Mouse (Mus musculus): Measurements from ENCODE around the gene Tenm2. TPM values are rescaled to one million over a fixed set of nuclear protein-coding genes. Genes with fewer than 3 reads are reported as not detected.

Gene Tenm2
- polyA plus RNA-seq, 1 experiment: not detected

GRCm38 (mm10) chr11:36161765-36162321 lies 1073.9 kb downstream of the Tenm2 start:
- no peak overlapping the region for H3K27ac ChIP-seq (ENCODE audit: insufficient read depth, low read depth, low read length)
- no peak overlapping the region for H3K4me3 ChIP-seq (ENCODE audit: insufficient read depth, low read length)
- TF ChIP-seq POLR2A (IDR thresholded peaks at IDR 0.05; ENCODE audit: borderline replicate concordance, low read depth, low read length): no peak
- TF ChIP-seq CTCF (IDR thresholded peaks at IDR 0.05; ENCODE audit: low read depth, low read length): no peak
- no peaks in the 10 kb centered on the region for H3K4me1 ChIP-seq (ENCODE audit: control insufficient read depth, insufficient read depth, low read length)

- TF ChIP-seq CTCF (IDR thresholded peaks at IDR 0.05; ENCODE audit: low read depth, low read length) (no peak), POLR2A (IDR thresholded peaks at IDR 0.05; ENCODE audit: borderline replicate concordance, low read depth, low read length) (no peak)
Measured at GRCm38 (mm10) chr11:36153450-36153849, 1082.3 kb downstream of the Tenm2 start.

DNA sequence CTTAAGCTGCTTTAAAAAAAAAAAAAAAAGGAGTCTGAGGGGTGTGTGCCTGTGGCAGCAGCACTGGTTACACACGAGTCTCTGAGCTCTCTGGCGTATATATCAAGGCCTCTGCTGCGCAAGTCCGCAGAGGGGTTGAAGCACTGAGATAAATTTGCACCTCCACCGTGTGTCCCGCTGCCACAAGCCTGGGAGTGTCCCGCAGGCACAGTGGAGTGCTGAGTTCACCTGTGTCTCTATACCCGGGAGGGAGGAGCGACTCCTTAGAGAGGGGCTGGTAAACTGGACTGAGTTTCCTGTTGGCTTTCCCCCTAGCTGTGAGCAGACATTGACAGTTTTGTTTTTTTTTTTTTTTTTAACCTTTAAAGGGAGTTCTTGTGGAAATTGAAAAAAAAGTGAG lies 1082.8 kb downstream of the Tenm2 start:
- Histone ChIP-seq H3K27ac (ENCODE audit: insufficient read depth, low read depth, low read length) (no peak overlapping the region), H3K4me3 (ENCODE audit: insufficient read depth, low read length) (no peak overlapping the region), H3K4me1 (ENCODE audit: control insufficient read depth, insufficient read depth, low read length) (no peaks in the 10 kb centered on the region)
- TF ChIP-seq POLR2A (IDR thresholded peaks at IDR 0.05; ENCODE audit: borderline replicate concordance, low read depth, low read length) (no peak), CTCF (IDR thresholded peaks at IDR 0.05; ENCODE audit: low read depth, low read length) (no peak)

More at GRCm38 (mm10) chr11:36153450-36153849, 1082.3 kb downstream of the Tenm2 start:
- no peak overlapping the region for H3K4me3 ChIP-seq (ENCODE audit: insufficient read depth, low read length)
- H3K27ac ChIP-seq (ENCODE audit: insufficient read depth, low read depth, low read length): no peak overlapping the region
- no peaks in the 10 kb centered on the region for H3K4me1 ChIP-seq (ENCODE audit: control insufficient read depth, insufficient read depth, low read length)

DNA sequence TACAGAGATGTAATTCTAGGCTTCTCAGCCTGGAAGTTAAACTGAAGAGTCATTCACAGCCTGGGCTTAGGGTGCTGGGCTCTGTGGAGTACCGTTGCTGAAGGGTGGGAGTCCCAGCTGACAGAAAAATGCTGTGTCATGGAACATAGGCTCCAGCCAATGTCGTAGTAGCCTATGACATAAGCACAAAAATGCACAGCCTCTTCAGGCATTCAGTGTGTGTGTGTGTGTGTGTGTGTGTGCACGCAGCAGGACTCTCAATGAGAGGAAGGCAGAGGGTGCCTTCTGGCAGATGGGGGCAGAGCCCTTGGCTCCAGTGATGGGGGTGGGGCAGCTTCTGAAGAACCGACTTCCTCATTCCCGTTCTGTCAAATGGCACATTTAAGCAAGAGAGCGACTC lies 1083.5 kb downstream of the Tenm2 start:
- H3K27ac ChIP-seq (ENCODE audit: insufficient read depth, low read depth, low read length): no peak overlapping the region
- no peaks in the 10 kb centered on the region for H3K4me1 ChIP-seq (ENCODE audit: control insufficient read depth, insufficient read depth, low read length)
- H3K4me3 ChIP-seq (ENCODE audit: insufficient read depth, low read length): no peak overlapping the region
- no peak for TF ChIP-seq POLR2A (IDR thresholded peaks at IDR 0.05; ENCODE audit: borderline replicate concordance, low read depth, low read length)
- no peak for TF ChIP-seq CTCF (IDR thresholded peaks at IDR 0.05; ENCODE audit: low read depth, low read length)

- Histone ChIP-seq H3K27ac (ENCODE audit: insufficient read depth, low read depth, low read length) (no peak overlapping the region), H3K4me1 (ENCODE audit: control insufficient read depth, insufficient read depth, low read length) (no peaks in the 10 kb centered on the region), H3K4me3 (ENCODE audit: insufficient read depth, low read length) (no peak overlapping the region)
- TF ChIP-seq POLR2A (IDR thresholded peaks at IDR 0.05; ENCODE audit: borderline replicate concordance, low read depth, low read length) (no peak), CTCF (IDR thresholded peaks at IDR 0.05; ENCODE audit: low read depth, low read length) (no peak)
Measured at GRCm38 (mm10) chr11:36149092-36149491, 1086.7 kb downstream of the Tenm2 start.

DNA sequence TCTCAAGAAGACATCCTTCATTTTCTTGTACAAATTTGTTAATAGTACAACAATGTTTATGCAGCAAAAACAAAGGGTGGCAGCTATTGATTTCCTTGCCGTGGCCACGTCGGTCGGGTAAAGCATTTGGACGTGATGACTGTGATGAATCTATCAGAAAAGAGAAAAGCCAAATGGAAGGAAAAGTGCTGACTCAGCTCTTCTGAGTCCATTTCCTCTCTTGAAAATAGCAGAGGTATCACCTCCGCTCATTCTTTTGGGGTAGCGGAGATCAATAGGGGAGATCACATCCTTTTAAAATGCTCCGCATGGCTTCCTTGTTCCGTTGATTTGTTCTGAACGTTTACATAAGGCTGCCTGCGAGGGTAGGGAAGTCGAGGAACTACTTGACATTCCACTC lies 1090.7 kb downstream of the Tenm2 start:
- no peak overlapping the region for H3K27ac ChIP-seq (ENCODE audit: insufficient read depth, low read depth, low read length)
- no peak overlapping the region for H3K4me3 ChIP-seq (ENCODE audit: insufficient read depth, low read length)
- H3K4me1 ChIP-seq (ENCODE audit: control insufficient read depth, insufficient read depth, low read length): no peaks in the 10 kb centered on the region
- no peak for TF ChIP-seq CTCF (IDR thresholded peaks at IDR 0.05; ENCODE audit: low read depth, low read length)
- no peak for TF ChIP-seq POLR2A (IDR thresholded peaks at IDR 0.05; ENCODE audit: borderline replicate concordance, low read depth, low read length)

- TF ChIP-seq POLR2A (IDR thresholded peaks at IDR 0.05; ENCODE audit: borderline replicate concordance, low read depth, low read length) (no peak), CTCF (IDR thresholded peaks at IDR 0.05; ENCODE audit: low read depth, low read length) (no peak)
- H3K4me3 ChIP-seq (ENCODE audit: insufficient read depth, low read length): no peak overlapping the region
- no peaks in the 10 kb centered on the region for H3K4me1 ChIP-seq (ENCODE audit: control insufficient read depth, insufficient read depth, low read length)
- H3K27ac ChIP-seq (ENCODE audit: insufficient read depth, low read depth, low read length): no peak overlapping the region
Measured at GRCm38 (mm10) chr11:36140411-36140810, 1095.4 kb downstream of the Tenm2 start.

- H3K4me1 ChIP-seq (ENCODE audit: control insufficient read depth, insufficient read depth, low read length): no peaks in the 10 kb centered on the region
- no peak overlapping the region for H3K4me3 ChIP-seq (ENCODE audit: insufficient read depth, low read length)
- no peak overlapping the region for H3K27ac ChIP-seq (ENCODE audit: insufficient read depth, low read depth, low read length)
- TF ChIP-seq CTCF (IDR thresholded peaks at IDR 0.05; ENCODE audit: low read depth, low read length) (no peak), POLR2A (IDR thresholded peaks at IDR 0.05; ENCODE audit: borderline replicate concordance, low read depth, low read length) (no peak)
Measured at GRCm38 (mm10) chr11:36139521-36139920, 1096.2 kb downstream of the Tenm2 start.

GRCm38 (mm10) chr11:36137840-36138239 lies 1097.9 kb downstream of the Tenm2 start:
- H3K4me3 ChIP-seq (ENCODE audit: insufficient read depth, low read length): no peak overlapping the region
- H3K4me1 ChIP-seq (ENCODE audit: control insufficient read depth, insufficient read depth, low read length): no peaks in the 10 kb centered on the region
- no peak overlapping the region for H3K27ac ChIP-seq (ENCODE audit: insufficient read depth, low read depth, low read length)
- TF ChIP-seq CTCF (IDR thresholded peaks at IDR 0.05; ENCODE audit: low read depth, low read length) (no peak), POLR2A (IDR thresholded peaks at IDR 0.05; ENCODE audit: borderline replicate concordance, low read depth, low read length) (no peak)

- Histone ChIP-seq H3K4me1 (ENCODE audit: control insufficient read depth, insufficient read depth, low read length) (no peaks in the 10 kb centered on the region), H3K4me3 (ENCODE audit: insufficient read depth, low read length) (no peak overlapping the region), H3K27ac (ENCODE audit: insufficient read depth, low read depth, low read length) (no peak overlapping the region)
- TF ChIP-seq POLR2A (IDR thresholded peaks at IDR 0.05; ENCODE audit: borderline replicate concordance, low read depth, low read length) (no peak), CTCF (IDR thresholded peaks at IDR 0.05; ENCODE audit: low read depth, low read length) (no peak)
Measured at GRCm38 (mm10) chr11:36137276-36137675, 1098.5 kb downstream of the Tenm2 start.

DNA sequence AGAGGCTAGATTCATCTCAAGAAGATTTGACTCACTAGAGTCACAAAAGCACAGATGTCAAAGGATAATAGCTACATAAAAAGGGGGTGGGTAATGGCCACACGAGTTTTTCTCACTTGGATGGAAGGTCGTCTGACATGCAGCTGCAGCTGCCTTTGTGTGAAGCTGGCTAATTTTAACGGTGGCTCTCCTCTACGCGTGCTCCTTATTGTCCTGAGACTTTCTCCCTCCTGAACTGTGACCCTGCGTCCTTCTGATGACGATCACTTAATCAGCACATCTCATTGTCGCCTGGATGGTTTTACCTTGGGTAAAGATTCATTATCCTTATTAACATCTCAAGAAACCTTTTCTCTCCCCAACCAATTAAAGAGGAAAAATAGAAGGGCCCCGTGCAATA lies 1101.1 kb downstream of the Tenm2 start:
- no peak overlapping the region for H3K27ac ChIP-seq (ENCODE audit: insufficient read depth, low read depth, low read length)
- no peak overlapping the region for H3K4me3 ChIP-seq (ENCODE audit: insufficient read depth, low read length)
- H3K4me1 ChIP-seq (ENCODE audit: control insufficient read depth, insufficient read depth, low read length): no peaks in the 10 kb centered on the region
- TF ChIP-seq CTCF (IDR thresholded peaks at IDR 0.05; ENCODE audit: low read depth, low read length) (no peak), POLR2A (IDR thresholded peaks at IDR 0.05; ENCODE audit: borderline replicate concordance, low read depth, low read length) (no peak)

Data from bone marrow macrophage, adult 2 months (primary cell).